Mouse (Mus musculus) intestine, embryonic 15.5 days (tissue): ENCODE measurements around the gene Gli3. TPM values are rescaled to one million over a fixed set of nuclear protein-coding genes. Genes with fewer than 3 reads are reported as not detected.

Experiments
- ATAC-seq: fragments of 200-750 bp; cut with Nextera tagmentation; 2 replicates; pipeline ENCODE4 v1.8.0; 2017; ENCODE audit warnings: moderate TSS enrichment, moderate library complexity
- H3K27ac ChIP-seq: fragments of 300-500 bp; sonication (generic); 2 replicates; pipeline ENCODE4 v1.5.1; 2015; ENCODE audit warnings: mild to moderate bottlenecking, inconsistent platforms
- H3K27me3 ChIP-seq: fragments of 300-500 bp; sonication (generic); replicated peaks from 2 replicates; pipeline ENCODE4 v1.6.1; 2015; ENCODE audit warnings: inconsistent platforms
- H3K36me3 ChIP-seq: fragments of 300-500 bp; sonication (generic); 2 replicates; pipeline ENCODE4 v1.6.1; 2015; ENCODE audit warnings: inconsistent platforms
- H3K4me1 ChIP-seq: fragments of 300-500 bp; sonication (generic); replicated peaks from 2 replicates; pipeline ENCODE4 v1.6.1; 2015; ENCODE audit warnings: inconsistent platforms
- H3K4me2 ChIP-seq: fragments of 300-500 bp; sonication (generic); replicated peaks from 2 replicates; pipeline ENCODE4 v1.6.1; 2015; ENCODE audit warnings: mild to moderate bottlenecking, inconsistent platforms
- H3K4me3 ChIP-seq: fragments of 300-500 bp; sonication (generic); replicated peaks from 2 replicates; pipeline ENCODE4 v1.5.1; 2015; ENCODE audit warnings: inconsistent platforms
- H3K9ac ChIP-seq: fragments of 300-500 bp; sonication (generic); 2 replicates; pipeline ENCODE4 v1.6.1; 2015; ENCODE audit warnings: inconsistent platforms
- H3K9me3 ChIP-seq: fragments of 300-500 bp; sonication (generic); 2 replicates; pipeline ENCODE4 v1.6.1; 2016; ENCODE audit warnings: inconsistent platforms
- WGBS: fragments of 180-500 bp; shearing (Covaris S2); methylation state at CpG from one replicate; pipeline ENCODE4 v1.1.7; 2015; 5-methylcytosine and 5-hydroxymethylcytosine counted together
- polyA plus RNA-seq: library from polyadenylated mRNA; unstranded; fragments of >200 nt; fragmentation: Nextera tagmentation; extraction: Ambion mirVana; gene quantifications from 2 replicates; pipeline ENCODE4 v1.2.1, GENCODE M21; 2015

Gli3 gene
- polyA plus RNA-seq, 1 experiment from 2014 or later: 13.4 TPM

GRCm38 (mm10) chr13:15510925-15511324 lies 47.9 kb downstream of the Gli3 start:
- Histone ChIP-seq H3K36me3 (no peaks in the 10 kb centered on the region), H3K27me3 (no peaks in the 10 kb centered on the region), H3K9ac (no peak overlapping the region), H3K27ac (no peak overlapping the region), H3K4me1 (no peaks in the 10 kb centered on the region), H3K4me2 (no peak overlapping the region), H3K9me3 (no peaks in the 10 kb centered on the region), H3K4me3 (no peak overlapping the region)
- no peak for ATAC-seq

DNA sequence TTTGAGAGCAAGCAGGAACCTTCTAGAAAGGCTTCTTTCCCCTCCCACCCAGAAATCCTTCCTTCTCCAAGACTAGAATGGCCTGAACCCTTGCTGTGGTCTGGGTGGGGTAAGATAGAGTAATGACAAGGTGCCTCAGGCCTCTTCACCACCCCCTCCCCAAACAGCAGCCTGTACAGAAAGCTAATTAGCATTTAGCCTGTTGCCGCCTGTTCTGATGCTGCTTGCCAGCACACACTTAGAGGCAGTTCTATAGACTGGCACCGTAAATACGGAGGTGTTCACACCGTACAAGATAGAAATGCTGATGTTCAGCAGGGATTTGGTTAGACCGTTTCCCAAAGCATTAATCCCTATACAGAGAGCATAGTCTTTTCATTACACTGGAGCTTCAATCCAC lies 50.1 kb downstream of the Gli3 start:
- no peaks in the 10 kb centered on the region for H3K36me3 ChIP-seq
- no peak overlapping the region for H3K4me3 ChIP-seq
- 92% methylated on average over 5 of the region's 5 CpGs for WGBS
- H3K27me3 ChIP-seq: no peaks in the 10 kb centered on the region
- H3K4me1 ChIP-seq: no peaks in the 10 kb centered on the region
- H3K4me2 ChIP-seq: no peak overlapping the region
- H3K27ac ChIP-seq: no peak overlapping the region
- no peak for ATAC-seq
- no peaks in the 10 kb centered on the region for H3K9me3 ChIP-seq
- no peak overlapping the region for H3K9ac ChIP-seq

- Histone ChIP-seq H3K4me2 (no peak overlapping the region), H3K27me3 (no peaks in the 10 kb centered on the region), H3K27ac (no peak overlapping the region), H3K36me3 (no peaks in the 10 kb centered on the region), H3K4me1 (no peaks in the 10 kb centered on the region), H3K4me3 (no peak overlapping the region), H3K9me3 (no peaks in the 10 kb centered on the region), H3K9ac (no peak overlapping the region)
- WGBS: 61% methylated on average over 8 of the region's 8 CpGs
- ATAC-seq: no peak
Measured at GRCm38 (mm10) chr13:15514082-15514481, 51.0 kb downstream of the Gli3 start.

- Histone ChIP-seq H3K4me1 (no peaks in the 10 kb centered on the region), H3K27ac (no peak overlapping the region), H3K4me3 (no peak overlapping the region), H3K4me2 (no peak overlapping the region), H3K9me3 (no peaks in the 10 kb centered on the region), H3K27me3 (no peaks in the 10 kb centered on the region), H3K36me3 (no peaks in the 10 kb centered on the region), H3K9ac (no peak overlapping the region)
- 83% methylated on average over 9 of the region's 9 CpGs for WGBS
- no peak for ATAC-seq
Measured at GRCm38 (mm10) chr13:15517048-15517760, 54.2 kb downstream of the Gli3 start.

DNA sequence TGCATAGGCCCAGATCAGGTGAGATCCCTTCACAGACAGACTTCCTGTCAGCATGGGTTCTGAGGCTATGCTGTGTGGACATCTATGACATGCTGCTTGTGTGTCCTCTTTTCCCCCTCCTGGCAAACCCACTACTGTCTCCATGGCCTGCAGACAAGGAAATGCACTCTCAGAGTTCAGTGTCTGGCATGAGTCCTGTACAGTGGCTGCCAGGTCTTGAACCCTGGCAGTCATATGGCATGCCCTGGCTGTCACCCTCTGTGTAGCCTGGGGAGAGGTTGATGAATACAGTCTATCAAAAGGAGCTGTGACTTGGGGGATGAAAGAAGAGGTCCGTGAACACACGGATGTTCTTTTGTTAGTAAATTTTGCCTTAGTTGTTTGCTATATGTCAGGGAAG lies 57.3 kb downstream of the Gli3 start:
- Histone ChIP-seq H3K36me3 (no peaks in the 10 kb centered on the region), H3K4me3 (no peak overlapping the region), H3K9ac (no peak overlapping the region), H3K27me3 (no peaks in the 10 kb centered on the region), H3K4me1 (no peaks in the 10 kb centered on the region), H3K4me2 (no peak overlapping the region), H3K9me3 (no peaks in the 10 kb centered on the region), H3K27ac (no peak overlapping the region)
- WGBS: 65% methylated on average over 2 of the region's 2 CpGs
- no peak for ATAC-seq

- no peak overlapping the region for H3K9ac ChIP-seq
- no peak for ATAC-seq
- H3K9me3 ChIP-seq: no peaks in the 10 kb centered on the region
- H3K36me3 ChIP-seq: no peaks in the 10 kb centered on the region
- H3K27ac ChIP-seq: no peak overlapping the region
- no peak overlapping the region for H3K4me3 ChIP-seq
- WGBS: 79% methylated on average over 3 of the region's 3 CpGs
- H3K27me3 ChIP-seq: no peaks in the 10 kb centered on the region
- H3K4me2 ChIP-seq: no peak overlapping the region
- H3K4me1 ChIP-seq: no peaks in the 10 kb centered on the region
Measured at GRCm38 (mm10) chr13:15522153-15522552, 59.1 kb downstream of the Gli3 start.

- Histone ChIP-seq H3K9ac (no peak overlapping the region), H3K36me3 (no peaks in the 10 kb centered on the region), H3K4me1 (no peaks in the 10 kb centered on the region), H3K4me3 (no peak overlapping the region), H3K4me2 (no peak overlapping the region), H3K9me3 (no peaks in the 10 kb centered on the region), H3K27me3 (no peaks in the 10 kb centered on the region), H3K27ac (no peak overlapping the region)
- WGBS: 77% methylated on average over 8 of the region's 8 CpGs
- ATAC-seq: no peak
Measured at GRCm38 (mm10) chr13:15524208-15524607, 61.2 kb downstream of the Gli3 start.

GRCm38 (mm10) chr13:15526691-15527090 lies 63.7 kb downstream of the Gli3 start:
- no peaks in the 10 kb centered on the region for H3K4me1 ChIP-seq
- no peak overlapping the region for H3K4me2 ChIP-seq
- H3K27me3 ChIP-seq: no peaks in the 10 kb centered on the region
- WGBS: 92% methylated on average over 4 of the region's 4 CpGs
- H3K9me3 ChIP-seq: no peaks in the 10 kb centered on the region
- no peaks in the 10 kb centered on the region for H3K36me3 ChIP-seq
- ATAC-seq: no peak
- H3K9ac ChIP-seq: no peak overlapping the region
- H3K27ac ChIP-seq: no peak overlapping the region
- H3K4me3 ChIP-seq: no peak overlapping the region

- Histone ChIP-seq H3K9ac (no peak overlapping the region), H3K27me3 (no peaks in the 10 kb centered on the region), H3K9me3 (no peaks in the 10 kb centered on the region), H3K27ac (no peak overlapping the region), H3K36me3 (no peaks in the 10 kb centered on the region), H3K4me2 (no peak overlapping the region), H3K4me3 (no peak overlapping the region), H3K4me1 (no peaks in the 10 kb centered on the region)
- 87% methylated on average over 3 of the region's 3 CpGs for WGBS
- no peak for ATAC-seq
Measured at GRCm38 (mm10) chr13:15531568-15531967, 68.5 kb downstream of the Gli3 start.

- 40% methylated on average over 5 of the region's 5 CpGs for WGBS
- no peaks in the 10 kb centered on the region for H3K9me3 ChIP-seq
- peaks cover 10% of the 10 kb centered on the region; the same call in 1 of the 2 replicates for H3K4me1 ChIP-seq
- no peaks in the 10 kb centered on the region for H3K36me3 ChIP-seq
- H3K4me3 ChIP-seq: no peak overlapping the region
- H3K4me2 ChIP-seq: no peak overlapping the region
- no peak overlapping the region for H3K27ac ChIP-seq
- H3K27me3 ChIP-seq: no peaks in the 10 kb centered on the region
- peak; percentile 25; the same call in 1 of the 2 replicates for ATAC-seq
- no peak overlapping the region for H3K9ac ChIP-seq
Measured at GRCm38 (mm10) chr13:15537206-15537605, 74.2 kb downstream of the Gli3 start.

- peaks cover 11% of the 10 kb centered on the region; the same call in 1 of the 2 replicates for H3K4me1 ChIP-seq
- H3K27me3 ChIP-seq: no peaks in the 10 kb centered on the region
- no peaks in the 10 kb centered on the region for H3K9me3 ChIP-seq
- no peak overlapping the region for H3K4me2 ChIP-seq
- no peaks in the 10 kb centered on the region for H3K36me3 ChIP-seq
- no peak overlapping the region for H3K4me3 ChIP-seq
- WGBS: 60% methylated on average over 3 of the region's 3 CpGs
- H3K27ac ChIP-seq: no peak overlapping the region
- ATAC-seq: peak; percentile 65; the same call in 1 of the 2 replicates
- no peak overlapping the region for H3K9ac ChIP-seq
Measured at GRCm38 (mm10) chr13:15537611-15538010, 74.6 kb downstream of the Gli3 start.

GRCm38 (mm10) chr13:15538389-15538788 lies 75.4 kb downstream of the Gli3 start:
- Histone ChIP-seq H3K27me3 (no peaks in the 10 kb centered on the region), H3K9ac (no peak overlapping the region), H3K27ac (no peak overlapping the region), H3K36me3 (no peaks in the 10 kb centered on the region), H3K9me3 (no peaks in the 10 kb centered on the region), H3K4me2 (no peak overlapping the region), H3K4me1 (peaks cover 11% of the 10 kb centered on the region; the same call in 1 of the 2 replicates), H3K4me3 (no peak overlapping the region)
- ATAC-seq: no peak
- 57% methylated on average over 2 of the region's 2 CpGs for WGBS

- peaks cover 19% of the 10 kb centered on the region for H3K4me1 ChIP-seq
Measured at GRCm38 (mm10) chr13:15542053-15542452, 79.0 kb downstream of the Gli3 start.

More at GRCm38 (mm10) chr13:15542053-15542452, 79.0 kb downstream of the Gli3 start:
- Histone ChIP-seq H3K9me3 (no peaks in the 10 kb centered on the region), H3K27ac (no peak overlapping the region), H3K27me3 (no peaks in the 10 kb centered on the region), H3K9ac (no peak overlapping the region), H3K4me3 (no peak overlapping the region), H3K36me3 (no peaks in the 10 kb centered on the region), H3K4me2 (no peak overlapping the region)
- WGBS: 37% methylated on average over 5 of the region's 5 CpGs
- ATAC-seq: 0 out of 2 replicates have a peak, but pooled peaks have one; percentile 25
